Mouse (Mus musculus): Measurements from ENCODE around the gene Ing3.

DNA sequence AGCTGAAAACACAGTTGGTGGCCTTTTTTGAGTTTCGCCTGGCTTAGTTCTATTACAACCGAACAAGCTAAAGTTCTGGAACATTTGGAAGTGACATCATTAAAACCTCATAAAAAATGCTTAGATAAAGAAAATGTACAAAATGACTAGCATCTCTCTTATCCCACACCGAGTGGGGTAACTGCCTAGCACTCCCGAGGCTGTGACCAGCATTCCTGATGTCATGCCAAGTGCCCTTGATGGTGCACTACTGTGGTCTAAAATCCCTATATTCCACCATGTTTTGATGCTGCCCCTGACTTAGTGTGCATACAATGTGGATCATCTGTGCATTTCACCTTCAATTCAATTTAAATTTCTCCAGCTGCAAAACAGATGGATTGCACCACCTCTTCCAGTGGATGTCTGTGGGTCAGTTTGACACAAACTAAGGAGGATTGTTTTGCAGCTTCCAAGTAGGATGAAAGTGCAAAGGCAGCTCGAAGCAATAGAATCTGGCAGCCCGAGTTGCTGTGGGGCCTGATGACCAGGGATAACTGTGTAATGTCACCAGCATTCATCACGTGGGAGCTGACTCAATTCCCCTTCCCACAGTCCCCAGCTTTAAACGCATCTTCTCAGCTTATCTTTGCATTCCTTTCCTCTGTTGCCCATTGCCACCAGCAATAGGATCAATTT is 69.5 kb downstream of the Ing3 start:
- TF ChIP-seq MYOD1 (IDR thresholded peaks at IDR 0.05; ENCODE audit: control insufficient read depth in 1 of 3, insufficient read length in 2 of 3, low read depth in 2 of 3) (no peak), SRF (IDR thresholded peaks at IDR 0.05; ENCODE audit: control insufficient read depth, insufficient read length, low read depth) (no peak), USF1 (IDR thresholded peaks at IDR 0.05; ENCODE audit: low read depth) (no peak), E2F4 (IDR thresholded peaks at IDR 0.05; ENCODE audit: insufficient read depth) (no peak), POLR2A (IDR thresholded peaks at IDR 0.05; ENCODE audit: insufficient read length, low read depth) (no peak), TCF12 (IDR thresholded peaks at IDR 0.05; ENCODE audit: insufficient read depth, poor library complexity, severe bottlenecking) (no peak), MAX (IDR thresholded peaks at IDR 0.05; ENCODE audit: low read depth) (no peak), POLR2AphosphoS2 (IDR thresholded peaks at IDR 0.05; ENCODE audit: insufficient read length, low read depth) (no peak), MYOG (IDR thresholded peaks at IDR 0.05; ENCODE audit: control insufficient read depth in 1 of 3, insufficient read depth in 1 of 3, insufficient read length in 2 of 3, low read depth in 2 of 3) (no peak), CEBPB (IDR thresholded peaks at IDR 0.05; ENCODE audit: insufficient read depth, poor library complexity, severe bottlenecking) (no peak), REST (IDR thresholded peaks at IDR 0.05; ENCODE audit: insufficient read depth, insufficient read length) (no peak), TCF3 (IDR thresholded peaks at IDR 0.05; ENCODE audit: insufficient read length, low read depth) (no peak)
